Mouse (Mus musculus) G1E (cell line): ENCODE data around the gene Tex14.

Source experiments
- CTCF ChIP-seq: IDR thresholded peaks from 2 replicates; pipeline ENCODE4 v1.5.1; 2012; ENCODE audit warnings: low read depth, low read length, inconsistent platforms, mixed read lengths
- POLR2AphosphoS5 ChIP-seq: IDR thresholded peaks from 2 replicates; pipeline ENCODE4 v1.6.1; 2012; ENCODE audit warnings: low read depth, low read length, inconsistent platforms; ENCODE audit not compliant: insufficient replicate concordance

DNA sequence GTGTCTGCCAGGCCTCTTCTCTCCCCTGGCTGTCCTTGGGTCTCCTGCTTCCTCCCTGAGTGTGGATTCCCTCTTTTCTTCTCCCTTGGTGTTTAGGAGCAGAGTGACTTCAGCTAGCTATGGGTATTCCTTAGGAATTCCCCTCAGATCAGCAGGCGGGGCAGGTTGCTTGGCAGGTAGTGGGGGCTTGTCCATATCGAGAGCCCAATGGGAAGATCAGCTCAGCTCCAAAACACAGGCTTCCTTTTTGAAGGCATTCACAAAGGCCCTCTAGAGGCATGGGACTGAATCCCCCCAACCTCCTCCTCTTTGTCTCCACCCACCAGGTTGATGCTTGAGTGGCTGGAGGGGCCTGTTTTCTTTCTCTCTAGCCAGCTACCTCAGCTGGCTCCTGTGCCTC is 191.6 kb downstream of the Tex14 start:
- no peak for TF ChIP-seq CTCF
- TF ChIP-seq POLR2AphosphoS5 = no peak
